Mouse (Mus musculus) heart, adult 10 weeks (tissue): ENCODE results near the gene Ctcf. TPM values are rescaled to one million over a fixed set of nuclear protein-coding genes. Genes with fewer than 3 reads are reported as not detected.

Experiments used
- polyA plus RNA-seq: library from polyadenylated mRNA; stranded (reverse); fragments of 350-450 nt; fragmentation: Illumina TruSeq; extraction: RNeasy Lipid Tissue Mini Kit (QIAGEN cat#74804); gene quantifications from one replicate; pipeline ENCODE4 v1.2.3, GENCODE M21; 2014; ENCODE audit warnings: low read depth, low replicate concordance

Ctcf gene
- polyA plus RNA-seq: 38.0 TPM

GRCm38 (mm10) chr8:105636018-105636962 is at the start of gene Ctcf:
Ctcf (plus strand) TSS chr8:105636568.

GRCm38 (mm10) chr8:105604804-105605381 is 31.5 kb upstream of the Ctcf start, which contains the start of gene Ripor1:
Ripor1 (plus strand) TSS chr8:105605255.

GRCm38 (mm10) chr8:105636963-105637510 is 669 bp downstream of the Ctcf start, which contains the start of gene Agrp:
Agrp (minus strand) TSS chr8:105637393.

GRCm38 (mm10) chr8:105685796-105686308 is 49.5 kb downstream of the Ctcf start, which contains the start of gene Carmil2:
Carmil2 (plus strand) TSS chr8:105686274.

GRCm38 (mm10) chr8:105700966-105701824 is 64.8 kb downstream of the Ctcf start, which contains the start of the genes Acd and Pard6a:
Acd (minus strand) TSS chr8:105701102.
Pard6a (plus strand) TSS chr8:105701148.

GRCm38 (mm10) chr8:105707498-105708403 is 71.4 kb downstream of the Ctcf start, which contains the start of the genes 4933405L10Rik and Enkd1:
4933405L10Rik (plus strand) TSS chr8:105707655.
Enkd1 (minus strand) TSS chr8:105708210.

Other genes with a start within 250 kb of the Ctcf start
- gene Kctd19, start 223.1 kb upstream of the Ctcf start, polyA plus RNA-seq: not detected
- 1.1 TPM for gene Lrrc36, start 223.0 kb upstream of the Ctcf start, polyA plus RNA-seq
- gene Tppp3, start 165.0 kb upstream of the Ctcf start, polyA plus RNA-seq: 66.4 TPM
- 23.5 TPM for gene Zdhhc1, start 139.7 kb upstream of the Ctcf start, polyA plus RNA-seq
- not detected for gene Hsd11b2, start 117.8 kb upstream of the Ctcf start, polyA plus RNA-seq
- 51.3 TPM for gene Atp6v0d1, start 70.5 kb upstream of the Ctcf start, polyA plus RNA-seq
- 39.6 TPM for gene Ripor1, start 31.3 kb upstream of the Ctcf start, polyA plus RNA-seq
- not detected for gene Agrp, start 825 bp downstream of the Ctcf start, polyA plus RNA-seq
- gene Carmil2, start 49.7 kb downstream of the Ctcf start, polyA plus RNA-seq: 0.29 TPM
- 14.5 TPM for gene Acd, start 64.5 kb downstream of the Ctcf start, polyA plus RNA-seq
- gene Pard6a, start 64.6 kb downstream of the Ctcf start, polyA plus RNA-seq: 13.2 TPM
- gene 4933405L10Rik, start 71.1 kb downstream of the Ctcf start, polyA plus RNA-seq: not detected
- 1.3 TPM for gene Enkd1, start 71.6 kb downstream of the Ctcf start, polyA plus RNA-seq
- 3.5 TPM for gene Gfod2, start 122.1 kb downstream of the Ctcf start, polyA plus RNA-seq
- gene Ranbp10, start 190.8 kb downstream of the Ctcf start, polyA plus RNA-seq: 17.0 TPM
- gene Tsnaxip1, start 191.2 kb downstream of the Ctcf start, polyA plus RNA-seq: not detected
- 3.3 TPM for gene Cenpt, start 216.7 kb downstream of the Ctcf start, polyA plus RNA-seq
- 30.4 TPM for gene Thap11, start 218.6 kb downstream of the Ctcf start, polyA plus RNA-seq
- gene Nutf2, start 224.0 kb downstream of the Ctcf start, polyA plus RNA-seq: 108 TPM
- 29.2 TPM for gene Edc4, start 244.3 kb downstream of the Ctcf start, polyA plus RNA-seq